Comparison of ENCODE assay signal across 14 mouse cellular contexts in the genomic region with DNA sequence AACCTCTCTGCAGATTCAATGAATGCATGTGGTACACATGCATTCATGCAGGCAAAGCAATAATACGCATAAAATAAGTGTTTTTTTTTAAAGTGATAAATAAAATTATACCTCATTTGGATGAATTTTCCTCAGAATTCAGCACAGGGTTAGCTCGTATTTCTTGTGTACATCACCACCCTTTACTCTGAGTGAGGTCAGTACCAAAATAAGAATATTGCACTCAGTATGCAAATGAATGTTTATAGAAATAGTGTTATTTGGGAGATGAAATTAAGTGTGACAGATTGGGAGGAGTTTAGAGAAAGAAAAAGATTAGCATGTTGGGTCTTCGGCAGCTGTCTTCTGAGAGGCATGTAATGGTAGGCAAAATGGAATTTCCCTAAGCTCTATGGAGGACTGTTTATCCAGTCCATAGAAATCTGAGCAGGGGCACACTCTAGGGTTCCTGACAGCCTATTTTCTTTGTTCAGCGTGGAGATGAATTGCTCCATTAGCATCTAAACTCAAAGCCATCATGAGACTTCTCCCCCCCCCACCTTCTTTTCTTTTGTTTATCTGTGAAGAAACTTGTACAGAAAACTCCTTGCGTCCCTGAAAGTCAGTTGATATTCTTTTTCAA. TPM values are rescaled to one million over a fixed set of nuclear protein-coding genes. Genes with fewer than 3 reads are reported as not detected.
DNase-seq lines count a peak whose midpoint lies in the region; ATAC-seq and TF ChIP-seq lines count a peak whose summit lies in the region.
"Had no signal": no experiment of that assay in that cellular context is flagged by ENCODE, and none has a peak within 500 bp of the region (broad histone marks: within the 10 kb centered on the region; RNA-seq: fewer than 3 reads in every experiment).

No protein-coding gene starts in this region.

- peak; percentile 58; the same call in 1 of the 2 replicates for ATAC-seq in forebrain, embryonic 12.5 days (ENCODE audit: low FRiP score)
- peak; percentile 91 for ATAC-seq in neural tube, embryonic 11.5 days (ENCODE audit: insufficient read depth, low FRiP score, low TSS enrichment)
- ATAC-seq in hindbrain, embryonic 12.5 days (ENCODE audit: low FRiP score): peak; percentile 89
- ATAC-seq in midbrain, embryonic 15.5 days (replicated peaks): peak; percentile 68; the same call in 1 of the 2 replicates
- no peak for ATAC-seq in frontal cortex, adult (ENCODE audit: low TSS enrichment)
- ATAC-seq in stomach, postnatal 0 days (ENCODE audit: low FRiP score, low TSS enrichment): no peak

- peaks cover 11% of the 10 kb centered on the region; the same call in 1 of the 2 replicates for H3K4me1 ChIP-seq in forebrain, embryonic 12.5 days
- peaks cover 5% of the 10 kb centered on the region for H3K4me1 ChIP-seq in forebrain, embryonic 10.5 days
- H3K4me1 ChIP-seq in neural tube, embryonic 11.5 days (ENCODE audit: control insufficient read depth, insufficient read depth, low read length): no peaks in the 10 kb centered on the region
- peaks cover 4% of the 10 kb centered on the region; the same call in 1 of the 2 replicates for H3K4me1 ChIP-seq in hindbrain, embryonic 12.5 days
- no peaks in the 10 kb centered on the region for H3K4me1 ChIP-seq in midbrain, embryonic 15.5 days
- no peaks in the 10 kb centered on the region for H3K4me1 ChIP-seq in stomach, postnatal 0 days (replicated peaks; ENCODE audit: control insufficient read depth, insufficient read depth)
- H3K4me1 ChIP-seq: heart, embryonic 15.5 days; kidney, embryonic 15.5 days had no signal

- H3K9me3 ChIP-seq in forebrain, embryonic 12.5 days: no peaks in the 10 kb centered on the region
- H3K9me3 ChIP-seq in forebrain, embryonic 10.5 days: no peaks in the 10 kb centered on the region
- no peaks in the 10 kb centered on the region for H3K9me3 ChIP-seq in neural tube, embryonic 11.5 days (ENCODE audit: control insufficient read depth, low read length)
- no peaks in the 10 kb centered on the region for H3K9me3 ChIP-seq in hindbrain, embryonic 12.5 days (replicated peaks)
- no peaks in the 10 kb centered on the region for H3K9me3 ChIP-seq in midbrain, embryonic 15.5 days
- H3K9me3 ChIP-seq in stomach, postnatal 0 days (ENCODE audit: control insufficient read depth, low read length): no peaks in the 10 kb centered on the region
- H3K9me3 ChIP-seq: heart, embryonic 15.5 days; kidney, embryonic 15.5 days had no signal

- no peak overlapping the region for H3K9ac ChIP-seq in forebrain, embryonic 12.5 days
- no peak overlapping the region for H3K9ac ChIP-seq in neural tube, embryonic 11.5 days (ENCODE audit: low read length)
- H3K9ac ChIP-seq in hindbrain, embryonic 12.5 days: no peak overlapping the region
- no peak overlapping the region for H3K9ac ChIP-seq in midbrain, embryonic 15.5 days
- H3K9ac ChIP-seq in stomach, postnatal 0 days (ENCODE audit: low read length): no peak overlapping the region
- H3K9ac ChIP-seq: heart, embryonic 15.5 days; kidney, embryonic 15.5 days; liver, embryonic 14.5 days had no signal

- 48% methylated on average over 5 of the region's 5 CpGs for WGBS in forebrain, embryonic 12.5 days
- 65% methylated on average over 5 of the region's 5 CpGs for WGBS in forebrain, embryonic 10.5 days
- WGBS in neural tube, embryonic 11.5 days: 41% methylated on average over 5 of the region's 5 CpGs
- WGBS in hindbrain, embryonic 12.5 days: 33% methylated on average over 5 of the region's 5 CpGs
- WGBS in midbrain, embryonic 15.5 days: 30% methylated on average over 5 of the region's 5 CpGs
- 53% methylated on average over 5 of the region's 5 CpGs for WGBS in stomach, postnatal 0 days

- TF ChIP-seq CTCF in stomach, postnatal 0 days (IDR thresholded peaks at IDR 0.05; ENCODE audit: low read depth): no peak

- TF ChIP-seq EP300 in stomach, postnatal 0 days (optimal IDR thresholded peaks at IDR 0.05): no peak

- H3K4me3 ChIP-seq in forebrain, embryonic 12.5 days (replicated peaks): no peak overlapping the region
- H3K4me3 ChIP-seq in forebrain, embryonic 10.5 days: no peak overlapping the region
- H3K4me3 ChIP-seq in neural tube, embryonic 11.5 days (ENCODE audit: low read depth, low read length): no peak overlapping the region
- H3K4me3 ChIP-seq in hindbrain, embryonic 12.5 days: no peak overlapping the region
- no peak overlapping the region for H3K4me3 ChIP-seq in midbrain, embryonic 15.5 days
- H3K4me3 ChIP-seq in stomach, postnatal 0 days (ENCODE audit: low read depth, low read length): no peak overlapping the region
- H3K4me3 ChIP-seq: heart, embryonic 15.5 days; kidney, embryonic 15.5 days had no signal

- H3K27me3 ChIP-seq in forebrain, embryonic 12.5 days: no peaks in the 10 kb centered on the region
- peaks cover 4% of the 10 kb centered on the region; the same call in 1 of the 2 replicates for H3K27me3 ChIP-seq in forebrain, embryonic 10.5 days (ENCODE audit: poor library complexity, severe bottlenecking)
- H3K27me3 ChIP-seq in neural tube, embryonic 11.5 days (ENCODE audit: control insufficient read depth, insufficient read depth, low read length): no peaks in the 10 kb centered on the region
- no peaks in the 10 kb centered on the region for H3K27me3 ChIP-seq in hindbrain, embryonic 12.5 days
- H3K27me3 ChIP-seq in midbrain, embryonic 15.5 days (replicated peaks): no peaks in the 10 kb centered on the region
- H3K27me3 ChIP-seq in stomach, postnatal 0 days (ENCODE audit: control insufficient read depth, insufficient read depth, low read length): no peaks in the 10 kb centered on the region
- H3K27me3 ChIP-seq: CH12.LX; heart, embryonic 15.5 days; kidney, embryonic 15.5 days had no signal

- no peak overlapping the region for H3K27ac ChIP-seq in forebrain, embryonic 12.5 days
- no peak overlapping the region for H3K27ac ChIP-seq in forebrain, embryonic 10.5 days
- H3K27ac ChIP-seq in neural tube, embryonic 11.5 days (ENCODE audit: low read depth, low read length): no peak overlapping the region
- H3K27ac ChIP-seq in hindbrain, embryonic 12.5 days: no peak overlapping the region
- H3K27ac ChIP-seq in midbrain, embryonic 15.5 days: no peak overlapping the region
- H3K27ac ChIP-seq in stomach, postnatal 0 days (replicated peaks): no peak overlapping the region
- H3K27ac ChIP-seq: heart, embryonic 15.5 days; kidney, embryonic 15.5 days; liver, embryonic 14.5 days had no signal

- no peak overlapping the region for H3K4me2 ChIP-seq in forebrain, embryonic 12.5 days
- H3K4me2 ChIP-seq in neural tube, embryonic 11.5 days (ENCODE audit: low read depth): no peak overlapping the region
- no peak overlapping the region for H3K4me2 ChIP-seq in hindbrain, embryonic 12.5 days (replicated peaks)
- H3K4me2 ChIP-seq in midbrain, embryonic 15.5 days: no peak overlapping the region
- H3K4me2 ChIP-seq in stomach, postnatal 0 days (replicated peaks; ENCODE audit: low read depth): no peak overlapping the region
- H3K4me2 ChIP-seq: heart, embryonic 15.5 days; kidney, embryonic 15.5 days had no signal

- no peaks in the 10 kb centered on the region for H3K36me3 ChIP-seq in forebrain, embryonic 12.5 days (replicated peaks)
- no peaks in the 10 kb centered on the region for H3K36me3 ChIP-seq in forebrain, embryonic 10.5 days (replicated peaks)
- H3K36me3 ChIP-seq in neural tube, embryonic 11.5 days (ENCODE audit: control insufficient read depth, insufficient read depth, low read length): no peaks in the 10 kb centered on the region
- H3K36me3 ChIP-seq in hindbrain, embryonic 12.5 days: no peaks in the 10 kb centered on the region
- H3K36me3 ChIP-seq in midbrain, embryonic 15.5 days (replicated peaks): no peaks in the 10 kb centered on the region
- no peaks in the 10 kb centered on the region for H3K36me3 ChIP-seq in stomach, postnatal 0 days (ENCODE audit: control insufficient read depth, insufficient read depth, low read length)
- H3K36me3 ChIP-seq: heart, embryonic 15.5 days; kidney, embryonic 15.5 days had no signal

- no peak for DNase-seq in forebrain, embryonic 10.5 days (ENCODE audit: extremely low spot score, low spot score)
- peak; percentile 60 for DNase-seq in neural tube, embryonic 11.5 days (ENCODE audit: low spot score)
- no peak for DNase-seq in neural tube, embryonic 10.5 days (ENCODE audit: extremely low spot score, low spot score)
- DNase-seq in stomach, postnatal 0 days (ENCODE audit: low spot score): no peak
- DNase-seq: cerebellum, adult 11-12 months; right cerebral cortex, postnatal 14 days had no signal

RNA-seq across cellular contexts. Expression of a gene that starts 31.2 kb away (rescaled TPM):
- polyA plus RNA-seq in forebrain, embryonic 12.5 days (2016; fragmentation: Nextera tagmentation; extraction: Ambion mirVana): 5.0 and 5.4 TPM in 2 replicates
- polyA plus RNA-seq in forebrain, embryonic 10.5 days (2016; fragmentation: Nextera tagmentation; extraction: Ambion mirVana): 1.1 and 1.3 TPM in 2 replicates
- polyA plus RNA-seq in neural tube, embryonic 11.5 days (2014; fragmentation: Nextera tagmentation; extraction: Ambion mirVana): 10.1 and 11.5 TPM in 2 replicates
- polyA plus RNA-seq in hindbrain, embryonic 12.5 days (2016; fragmentation: Nextera tagmentation; extraction: Ambion mirVana): 4.5 and 7.2 TPM in 2 replicates
- 23.0 and 23.6 TPM in 2 replicates for polyA plus RNA-seq in midbrain, embryonic 15.5 days (2015; fragmentation: Nextera tagmentation; extraction: Ambion mirVana)
- polyA plus RNA-seq in stomach, postnatal 0 days (2015; fragmentation: Nextera tagmentation; extraction: Ambion mirVana): 0.79 and 0.85 TPM in 2 replicates
- polyA plus RNA-seq: liver, embryonic 14.5 days had no signal

Comparison
In these comparisons a context has a peak if more than half of its experiments do, and no peak if none do; other contexts are left out.
1. ATAC-seq: peak in forebrain, embryonic 12.5 days (single experiment), neural tube, embryonic 11.5 days (single experiment), hindbrain, embryonic 12.5 days (single experiment) and midbrain, embryonic 15.5 days (single experiment); none in frontal cortex, adult (single experiment) and stomach, postnatal 0 days (single experiment).